Mouse (Mus musculus) C2C12 (cell line): ENCODE measurements around the gene Pnpla2. TPM values are rescaled to one million over a fixed set of nuclear protein-coding genes. Genes with fewer than 3 reads are reported as not detected.

Experiments used
- H3K27me3 ChIP-seq: one replicate; pipeline ENCODE4 v1.6.1; 2011; ENCODE audit not compliant: control insufficient read depth, insufficient read depth, insufficient read length
- H3K36me3 ChIP-seq: one replicate; pipeline ENCODE4 v1.6.1; 2011; ENCODE audit not compliant: control insufficient read depth, insufficient read depth
- H3K4me3 ChIP-seq: one replicate; pipeline ENCODE4 v1.5.1; 2011; ENCODE audit warnings: mild to moderate bottlenecking, control low read depth; ENCODE audit not compliant: poor library complexity, insufficient read depth, severe bottlenecking
- H3K79me2 ChIP-seq: one replicate; pipeline ENCODE4 v1.6.1; 2011; ENCODE audit not compliant: control insufficient read depth, insufficient read depth
- H3K79me3 ChIP-seq: one replicate; pipeline ENCODE4 v1.6.1; 2011; ENCODE audit warnings: low read depth, control low read depth
- H3ac ChIP-seq: one replicate; pipeline ENCODE3; 2011; ENCODE audit warnings: low read depth; ENCODE audit not compliant: control insufficient read depth, insufficient read length
- CEBPB ChIP-seq: IDR thresholded peaks from one replicate; pipeline ENCODE4 v1.6.1; 2011; ENCODE audit warnings: low read depth, mild to moderate bottlenecking, control low read depth, moderate library complexity
- CTCF ChIP-seq: IDR thresholded peaks from one replicate; pipeline ENCODE4 v1.5.1; 2011; ENCODE audit not compliant: control insufficient read depth, insufficient read depth, insufficient read length
- FOSL1 ChIP-seq: IDR thresholded peaks from one replicate; pipeline ENCODE4 v1.8.0; 2011; ENCODE audit warnings: mild to moderate bottlenecking, low read length; ENCODE audit not compliant: poor library complexity, insufficient read depth, severe bottlenecking
- MAX ChIP-seq: IDR thresholded peaks from one replicate; pipeline ENCODE4 v1.6.1; 2011; ENCODE audit warnings: mild to moderate bottlenecking, control low read depth
- MYOD1 ChIP-seq: IDR thresholded peaks from one replicate; pipeline ENCODE4 v1.6.1; 2011; ENCODE audit warnings: low read depth; ENCODE audit not compliant: control insufficient read depth, insufficient read length
- MYOG ChIP-seq: IDR thresholded peaks from one replicate; pipeline ENCODE4 v1.6.1; 2011; ENCODE audit not compliant: control insufficient read depth, insufficient read length; ENCODE audit errors: extremely low read depth
- USF1 ChIP-seq: IDR thresholded peaks from one replicate; pipeline ENCODE4 v1.6.1; 2011; ENCODE audit warnings: low read depth, mild to moderate bottlenecking, control low read depth, moderate library complexity
- polyA plus RNA-seq: library from polyadenylated mRNA; unstranded; fragments of >200 nt; fragmentation: generic; extraction: Trizol; gene quantifications from one replicate; pipeline ENCODE4 v1.2.1, GENCODE M21; 2012; ENCODE audit warnings: missing spikeins

Pnpla2 gene
- polyA plus RNA-seq, 1 experiment, result 32.8 TPM

- TF ChIP-seq MAX (no peak), USF1 (no peak), CEBPB (no peak), FOSL1 (no peak), MYOD1 (no peak), CTCF (no peak), MYOG (no peak)
- H3K27me3 ChIP-seq, result no peaks in the 10 kb centered on the region
- H3K79me3 ChIP-seq, result peaks cover 3% of the 10 kb centered on the region
- H3ac ChIP-seq, result no peak overlapping the region
- no peak overlapping the region for H3K4me3 ChIP-seq
- H3K36me3 ChIP-seq, result peaks cover 5% of the 10 kb centered on the region
- H3K79me2 ChIP-seq, result peaks cover 13% of the 10 kb centered on the region
These were observed 24.3 kb upstream of the Pnpla2 start for GRCm38 (mm10) chr7:141430585-141431240.

- Histone ChIP-seq H3K27me3 (no peaks in the 10 kb centered on the region), H3ac (no peak overlapping the region), H3K79me3 (peaks cover 7% of the 10 kb centered on the region), H3K36me3 (peaks cover 5% of the 10 kb centered on the region), H3K4me3 (no peak overlapping the region), H3K79me2 (peaks cover 22% of the 10 kb centered on the region)
- TF ChIP-seq MAX (no peak), MYOD1 (no peak), USF1 (no peak), CEBPB (no peak), FOSL1 (no peak), CTCF (no peak), MYOG (no peak)
These were observed 23.4 kb upstream of the Pnpla2 start for GRCm38 (mm10) chr7:141431434-141432185.

DNA sequence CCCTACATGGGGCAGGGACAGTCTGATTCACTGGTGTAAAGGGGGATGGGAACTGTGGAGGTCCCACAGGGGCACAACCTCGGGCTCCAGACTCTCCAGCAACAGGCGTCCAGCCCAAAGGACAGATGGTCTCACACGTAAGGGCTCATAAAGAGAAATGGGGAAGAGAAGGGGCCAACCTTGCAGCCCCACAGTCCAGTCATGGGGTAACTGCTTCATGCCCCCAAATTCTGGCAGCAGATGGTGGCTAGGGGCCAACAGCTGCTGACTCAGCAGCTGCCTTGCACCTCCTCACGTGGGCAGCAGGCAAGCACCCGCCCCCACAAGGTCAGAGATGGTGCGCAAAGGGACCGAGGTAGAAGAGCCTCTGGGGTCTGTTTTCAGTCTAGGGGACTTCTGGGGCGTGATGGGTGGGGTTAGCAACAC lies 22.8 kb upstream of the Pnpla2 start:
- Histone ChIP-seq H3K79me3 (peaks cover 7% of the 10 kb centered on the region), H3K4me3 (no peak overlapping the region), H3K79me2 (peaks cover 28% of the 10 kb centered on the region), H3ac (no peak overlapping the region), H3K36me3 (peaks cover 5% of the 10 kb centered on the region), H3K27me3 (no peaks in the 10 kb centered on the region)
- TF ChIP-seq CTCF, result no peak
- no peak for TF ChIP-seq CEBPB
- no peak for TF ChIP-seq USF1
- no peak for TF ChIP-seq MYOD1
- no peak for TF ChIP-seq MYOG
- no peak for TF ChIP-seq MAX
- TF ChIP-seq FOSL1, result no peak

DNA sequence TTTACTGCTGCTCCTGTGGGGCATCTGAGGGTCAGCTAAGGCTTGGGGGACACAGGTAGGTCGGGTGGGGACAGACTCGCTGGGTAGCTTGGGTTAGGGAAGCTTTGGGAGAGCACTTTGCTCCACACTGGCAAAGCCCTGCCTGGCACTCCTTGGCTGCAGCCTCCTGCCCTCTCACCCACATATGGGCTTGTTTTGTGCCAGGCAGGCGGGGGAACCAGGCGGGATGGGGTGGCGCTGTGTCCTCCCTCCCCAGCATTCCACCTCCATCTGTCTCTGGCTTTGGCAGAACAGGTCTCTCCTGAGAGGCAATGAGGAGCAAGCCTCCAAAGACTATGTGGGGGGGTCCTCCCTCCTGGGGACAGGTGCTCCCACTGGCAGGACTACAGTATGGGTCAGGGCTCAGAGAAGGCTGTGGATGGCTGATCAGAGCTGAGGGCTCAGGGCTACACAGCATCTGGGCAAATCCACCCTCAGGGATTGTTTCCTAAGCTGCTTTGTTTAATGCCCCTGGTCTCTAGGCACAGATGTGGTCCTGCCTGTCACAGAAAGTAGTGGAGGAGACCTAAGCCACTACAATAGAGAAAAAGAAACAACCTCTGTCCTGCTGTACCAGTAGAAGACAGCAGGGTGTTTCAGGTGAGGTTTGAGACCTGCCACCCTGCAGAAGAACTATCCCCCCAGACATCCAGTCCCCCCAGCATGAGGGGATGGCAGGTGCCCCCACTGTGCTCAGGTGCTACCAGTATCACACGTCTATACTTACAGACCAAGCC lies 22.1 kb upstream of the Pnpla2 start:
- Histone ChIP-seq H3K79me2 (peaks cover 28% of the 10 kb centered on the region), H3K36me3 (peaks cover 7% of the 10 kb centered on the region), H3K27me3 (no peaks in the 10 kb centered on the region), H3K4me3 (no peak overlapping the region), H3ac (no peak overlapping the region), H3K79me3 (peaks cover 7% of the 10 kb centered on the region)
- TF ChIP-seq MYOG (no peak), MYOD1 (no peak), USF1 (no peak), CTCF (no peak), MAX (no peak), FOSL1 (no peak), CEBPB (no peak)
